Mouse (Mus musculus): ENCODE measurements around the gene Plcb1. TPM values are rescaled to one million over a fixed set of nuclear protein-coding genes. Genes with fewer than 3 reads are reported as not detected.
"Not testable (repeated sequence)": the region's sequence is repeated elsewhere in the genome, so short reads cannot be mapped to it uniquely, and the experiment has no call there.

The Plcb1 gene
- polyA plus RNA-seq, 1 experiment from 2014 or later = 4.4 TPM

DNA sequence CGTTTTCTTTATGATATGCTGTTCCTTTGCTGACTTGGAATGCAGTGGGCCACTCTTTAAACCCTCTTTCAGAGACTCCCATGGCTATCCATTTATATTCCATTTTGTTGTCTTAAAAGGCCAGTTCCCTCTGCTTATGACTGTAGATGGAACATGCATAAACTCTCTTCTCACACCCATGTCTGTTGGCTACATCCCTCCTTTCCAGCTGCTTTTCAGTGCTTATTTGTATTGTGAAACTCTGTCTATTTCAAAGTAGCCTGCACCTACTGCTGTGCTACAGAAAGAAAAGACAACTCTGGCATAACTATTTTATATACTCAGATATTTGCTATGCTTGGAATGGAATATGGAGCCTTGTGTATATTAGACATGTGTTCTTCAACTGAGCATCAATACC is 532.3 kb downstream of the Plcb1 start:
- no peak for ATAC-seq
- 43% methylated on average over 1 of the region's 1 CpGs for WGBS (ENCODE audit: insufficient replicate concordance)
- H3K4me1 ChIP-seq = no peaks in the 10 kb centered on the region
- no peak overlapping the region for H3K27ac ChIP-seq
- H3K9ac ChIP-seq = no peak overlapping the region
- no peaks in the 10 kb centered on the region for H3K9me3 ChIP-seq (replicated peaks)
- H3K4me3 ChIP-seq = no peak overlapping the region
- no peaks in the 10 kb centered on the region for H3K36me3 ChIP-seq
- H3K4me2 ChIP-seq = no peak overlapping the region
- no peaks in the 10 kb centered on the region for H3K27me3 ChIP-seq (replicated peaks)

GRCm38 (mm10) chr2:135323276-135323954 is 537.5 kb downstream of the Plcb1 start:
- H3K9ac ChIP-seq = no peak overlapping the region
- no peak for ATAC-seq
- H3K4me3 ChIP-seq = no peak overlapping the region
- H3K36me3 ChIP-seq = no peaks in the 10 kb centered on the region
- H3K27me3 ChIP-seq (replicated peaks) = no peaks in the 10 kb centered on the region
- WGBS (ENCODE audit: insufficient replicate concordance) = 67% methylated on average over 7 of the region's 7 CpGs
- no peaks in the 10 kb centered on the region for H3K9me3 ChIP-seq (replicated peaks)
- no peak overlapping the region for H3K27ac ChIP-seq
- H3K4me2 ChIP-seq = no peak overlapping the region
- no peaks in the 10 kb centered on the region for H3K4me1 ChIP-seq

- H3K9me3 ChIP-seq (replicated peaks) = no peaks in the 10 kb centered on the region
- H3K4me2 ChIP-seq = no peak overlapping the region
- H3K9ac ChIP-seq = no peak overlapping the region
- no peak overlapping the region for H3K27ac ChIP-seq
- no peaks in the 10 kb centered on the region for H3K4me1 ChIP-seq
- ATAC-seq = no peak
- no peaks in the 10 kb centered on the region for H3K27me3 ChIP-seq (replicated peaks)
- 43% methylated on average over 4 of the region's 4 CpGs for WGBS (ENCODE audit: insufficient replicate concordance)
- H3K4me3 ChIP-seq = no peak overlapping the region
- no peaks in the 10 kb centered on the region for H3K36me3 ChIP-seq
These were observed 538.1 kb downstream of the Plcb1 start for GRCm38 (mm10) chr2:135323955-135324302.

DNA sequence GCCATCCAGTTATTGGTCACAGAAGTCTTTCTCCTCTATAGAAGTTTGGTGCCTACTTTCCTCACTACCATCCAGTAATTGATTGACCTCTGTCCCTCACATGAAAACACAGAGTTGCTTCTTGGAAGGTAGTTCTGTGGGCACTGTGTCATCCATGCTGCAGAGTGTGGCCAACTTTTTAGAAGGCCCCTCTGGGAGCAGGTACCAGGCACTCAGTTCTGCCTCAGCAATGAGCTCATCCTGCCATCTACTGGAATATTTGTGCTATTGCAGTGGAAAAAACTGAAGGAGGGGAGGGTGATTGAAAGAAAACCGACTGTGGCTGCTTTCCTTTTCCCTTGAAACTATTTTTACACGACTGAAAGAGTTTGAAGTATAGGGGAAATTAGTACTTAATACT is 542.9 kb downstream of the Plcb1 start:
- 5% methylated on average over 2 of the region's 2 CpGs for WGBS (ENCODE audit: insufficient replicate concordance)

GRCm38 (mm10) chr2:135329782-135330545 is 544.1 kb downstream of the Plcb1 start:
- Histone ChIP-seq H3K4me1 (no peaks in the 10 kb centered on the region), H3K4me2 (no peak overlapping the region), H3K27ac (no peak overlapping the region), H3K9me3 (replicated peaks) (no peaks in the 10 kb centered on the region), H3K27me3 (replicated peaks) (no peaks in the 10 kb centered on the region), H3K36me3 (no peaks in the 10 kb centered on the region), H3K9ac (no peak overlapping the region), H3K4me3 (no peak overlapping the region)
- 15% methylated on average over 14 of the region's 14 CpGs for whole genome bisulfite sequencing (ENCODE audit: insufficient replicate concordance)
- ATAC-seq = no peak

More for the DNA sequence above, 542.9 kb downstream of the Plcb1 start:
- no peaks in the 10 kb centered on the region for H3K36me3 ChIP-seq
- no peak overlapping the region for H3K4me2 ChIP-seq
- H3K9ac ChIP-seq = no peak overlapping the region
- H3K4me3 ChIP-seq = no peak overlapping the region
- ATAC-seq = no peak
- no peaks in the 10 kb centered on the region for H3K9me3 ChIP-seq (replicated peaks)
- no peaks in the 10 kb centered on the region for H3K4me1 ChIP-seq
- H3K27me3 ChIP-seq (replicated peaks) = no peaks in the 10 kb centered on the region
- no peak overlapping the region for H3K27ac ChIP-seq

GRCm38 (mm10) chr2:135331868-135332267 is 546.0 kb downstream of the Plcb1 start:
- Histone ChIP-seq H3K27ac (no peak overlapping the region), H3K9me3 (replicated peaks) (no peaks in the 10 kb centered on the region), H3K27me3 (replicated peaks) (no peaks in the 10 kb centered on the region), H3K36me3 (no peaks in the 10 kb centered on the region), H3K4me2 (no peak overlapping the region), H3K4me3 (no peak overlapping the region), H3K4me1 (no peaks in the 10 kb centered on the region), H3K9ac (no peak overlapping the region)
- ATAC-seq = no peak
- 79% methylated on average over 1 of the region's 1 CpGs for WGBS (ENCODE audit: insufficient replicate concordance)

DNA sequence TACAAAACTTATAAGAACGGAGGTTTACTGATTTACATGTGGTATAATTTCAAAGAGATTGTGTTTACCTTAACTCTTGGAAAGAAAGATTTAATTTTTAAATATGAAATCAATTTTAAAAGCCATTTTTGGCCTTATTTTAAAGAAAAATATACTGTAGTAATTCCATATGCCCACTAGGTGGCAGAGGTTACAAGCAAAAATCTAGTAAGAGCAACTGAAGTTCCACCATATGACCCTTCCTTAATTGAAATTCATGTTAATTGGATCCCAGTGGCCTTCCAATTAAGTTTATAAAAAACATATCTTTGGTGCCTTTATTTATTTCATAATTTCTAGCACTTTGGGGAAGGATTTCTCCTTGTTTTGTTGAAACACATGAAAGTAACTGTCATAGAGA is 570.4 kb downstream of the Plcb1 start:
- Histone ChIP-seq H3K4me3 (no peak overlapping the region), H3K36me3 (no peaks in the 10 kb centered on the region), H3K4me1 (no peaks in the 10 kb centered on the region), H3K4me2 (no peak overlapping the region), H3K9me3 (replicated peaks) (no peaks in the 10 kb centered on the region), H3K27ac (no peak overlapping the region), H3K27me3 (replicated peaks) (no peaks in the 10 kb centered on the region), H3K9ac (no peak overlapping the region)
- no peak for ATAC-seq
- 8% methylated on average over 1 of the region's 1 CpGs for WGBS (ENCODE audit: insufficient replicate concordance)

- no peak overlapping the region for H3K27ac ChIP-seq
- H3K4me3 ChIP-seq = no peak overlapping the region
- WGBS (ENCODE audit: insufficient replicate concordance) = 32% methylated on average over 1 of the region's 1 CpGs
- H3K4me1 ChIP-seq = no peaks in the 10 kb centered on the region
- H3K27me3 ChIP-seq (replicated peaks) = no peaks in the 10 kb centered on the region
- no peak for ATAC-seq
- no peak overlapping the region for H3K4me2 ChIP-seq
- H3K9ac ChIP-seq = no peak overlapping the region
- no peaks in the 10 kb centered on the region for H3K9me3 ChIP-seq (replicated peaks)
- H3K36me3 ChIP-seq = no peaks in the 10 kb centered on the region
These were observed 575.9 kb downstream of the Plcb1 start for GRCm38 (mm10) chr2:135361798-135362197.

DNA sequence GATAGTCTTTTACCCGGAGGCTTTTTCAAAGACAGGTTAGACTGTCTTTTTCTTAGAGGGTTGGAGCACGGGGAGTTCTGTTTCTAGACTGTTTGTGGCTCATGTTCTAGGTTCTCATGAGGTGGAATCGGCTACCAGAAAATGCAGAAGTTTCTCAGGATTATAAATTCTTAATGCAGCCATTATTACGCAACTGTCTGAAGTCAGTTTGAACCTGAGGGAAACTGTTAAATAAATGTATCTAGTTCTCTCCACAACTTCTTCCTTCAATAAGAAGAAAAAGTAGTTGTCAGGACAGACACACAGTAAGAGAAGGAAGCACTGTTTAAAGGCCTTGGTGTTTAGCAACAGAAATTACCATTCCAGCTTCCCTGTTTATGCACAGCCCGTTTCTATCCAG is 577.1 kb downstream of the Plcb1 start:
- H3K4me2 ChIP-seq = no peak overlapping the region
- 53% methylated on average over 5 of the region's 5 CpGs for WGBS (ENCODE audit: insufficient replicate concordance)
- no peak for ATAC-seq
- H3K9ac ChIP-seq = no peak overlapping the region
- no peaks in the 10 kb centered on the region for H3K27me3 ChIP-seq (replicated peaks)
- H3K9me3 ChIP-seq (replicated peaks) = no peaks in the 10 kb centered on the region
- H3K36me3 ChIP-seq = no peaks in the 10 kb centered on the region
- no peaks in the 10 kb centered on the region for H3K4me1 ChIP-seq
- no peak overlapping the region for H3K27ac ChIP-seq
- no peak overlapping the region for H3K4me3 ChIP-seq

DNA sequence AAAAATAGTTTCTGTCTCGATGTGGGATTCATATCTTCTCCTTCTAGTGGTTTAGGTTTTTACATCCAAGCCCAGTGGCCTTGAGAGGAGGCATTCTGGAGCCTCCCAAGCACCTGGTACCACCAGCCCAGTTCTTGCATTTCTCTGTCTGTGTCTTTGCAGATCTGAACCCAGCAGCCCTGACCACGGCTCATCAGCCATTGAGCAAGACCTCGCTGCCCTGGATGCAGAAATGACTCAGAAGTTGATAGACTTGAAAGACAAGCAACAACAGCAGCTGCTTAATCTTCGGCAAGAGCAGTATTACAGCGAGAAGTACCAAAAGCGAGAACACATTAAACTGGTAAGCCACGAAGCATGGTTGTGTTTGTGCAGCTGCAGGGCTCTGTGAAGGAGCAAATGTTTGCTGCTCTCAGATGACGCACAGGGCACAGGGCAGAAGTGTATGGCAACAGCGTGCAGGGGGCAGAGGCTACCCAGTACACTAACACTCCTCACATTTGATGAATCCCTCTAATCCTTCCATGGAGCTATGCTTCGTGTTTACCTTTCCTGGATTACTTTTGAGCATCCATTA is 584.5 kb downstream of the Plcb1 start:
- Histone ChIP-seq H3K9me3 (replicated peaks) (no peaks in the 10 kb centered on the region), H3K36me3 (no peaks in the 10 kb centered on the region), H3K4me3 (no peak overlapping the region), H3K27me3 (replicated peaks) (no peaks in the 10 kb centered on the region), H3K4me2 (no peak overlapping the region), H3K4me1 (no peaks in the 10 kb centered on the region), H3K27ac (no peak overlapping the region), H3K9ac (no peak overlapping the region)
- 58% methylated on average over 10 of the region's 10 CpGs for WGBS (ENCODE audit: insufficient replicate concordance)
- ATAC-seq = no peak

DNA sequence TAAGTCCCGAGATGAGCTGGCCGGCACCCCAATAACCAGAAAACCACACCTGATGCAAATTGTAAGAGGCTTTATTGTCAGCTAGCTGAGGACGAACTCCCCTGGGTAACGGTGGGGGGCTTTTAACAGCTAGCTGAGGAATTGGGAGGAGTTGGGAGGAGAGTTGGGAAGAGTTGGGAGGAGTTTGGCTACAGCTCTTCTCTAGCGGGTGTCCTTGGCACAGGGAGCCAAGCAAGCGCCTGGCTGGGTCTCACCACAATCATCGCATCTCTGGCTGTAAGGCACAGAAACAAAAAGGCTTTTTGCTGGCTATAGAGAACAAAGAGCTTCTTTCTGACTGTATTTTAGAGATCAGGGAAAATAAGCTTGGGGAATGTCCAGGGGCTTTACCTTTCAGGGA is 594.9 kb downstream of the Plcb1 start:
- H3K4me2 ChIP-seq; H3K27me3 ChIP-seq (replicated peaks); H3K9ac ChIP-seq; H3K36me3 ChIP-seq; H3K4me3 ChIP-seq; H3K4me1 ChIP-seq; H3K27ac ChIP-seq; ATAC-seq; H3K9me3 ChIP-seq (replicated peaks): not testable (repeated sequence)
- WGBS (ENCODE audit: insufficient replicate concordance) = 27% methylated on average over 7 of the region's 7 CpGs

DNA sequence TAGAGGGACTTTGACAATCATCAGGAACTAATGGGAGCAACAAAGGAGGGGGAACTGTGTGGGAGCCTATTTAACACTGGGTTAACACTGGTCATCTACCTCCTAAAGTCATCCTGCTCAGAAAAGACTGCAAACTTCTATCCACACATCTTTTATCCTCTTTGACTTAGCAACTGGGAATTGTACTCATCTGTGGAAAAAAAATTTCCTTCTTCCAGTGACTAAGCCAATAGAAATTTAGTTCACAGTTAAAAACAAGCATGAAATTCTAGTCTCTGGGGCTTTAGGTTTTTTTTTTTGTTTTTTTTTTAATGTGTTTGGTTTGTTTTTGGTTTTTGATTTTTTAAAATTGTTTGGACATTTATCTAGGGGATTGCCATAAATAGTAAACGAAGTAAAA is 595.5 kb downstream of the Plcb1 start:
- 39% methylated on average over 1 of the region's 1 CpGs for WGBS (ENCODE audit: insufficient replicate concordance)
- Histone ChIP-seq H3K9ac (no peak overlapping the region), H3K4me3 (no peak overlapping the region), H3K27ac (no peak overlapping the region), H3K9me3 (replicated peaks) (no peaks in the 10 kb centered on the region), H3K4me2 (no peak overlapping the region), H3K27me3 (replicated peaks) (no peaks in the 10 kb centered on the region), H3K36me3 (no peaks in the 10 kb centered on the region), H3K4me1 (no peaks in the 10 kb centered on the region)
- no peak for ATAC-seq
